In the genomic region with DNA sequence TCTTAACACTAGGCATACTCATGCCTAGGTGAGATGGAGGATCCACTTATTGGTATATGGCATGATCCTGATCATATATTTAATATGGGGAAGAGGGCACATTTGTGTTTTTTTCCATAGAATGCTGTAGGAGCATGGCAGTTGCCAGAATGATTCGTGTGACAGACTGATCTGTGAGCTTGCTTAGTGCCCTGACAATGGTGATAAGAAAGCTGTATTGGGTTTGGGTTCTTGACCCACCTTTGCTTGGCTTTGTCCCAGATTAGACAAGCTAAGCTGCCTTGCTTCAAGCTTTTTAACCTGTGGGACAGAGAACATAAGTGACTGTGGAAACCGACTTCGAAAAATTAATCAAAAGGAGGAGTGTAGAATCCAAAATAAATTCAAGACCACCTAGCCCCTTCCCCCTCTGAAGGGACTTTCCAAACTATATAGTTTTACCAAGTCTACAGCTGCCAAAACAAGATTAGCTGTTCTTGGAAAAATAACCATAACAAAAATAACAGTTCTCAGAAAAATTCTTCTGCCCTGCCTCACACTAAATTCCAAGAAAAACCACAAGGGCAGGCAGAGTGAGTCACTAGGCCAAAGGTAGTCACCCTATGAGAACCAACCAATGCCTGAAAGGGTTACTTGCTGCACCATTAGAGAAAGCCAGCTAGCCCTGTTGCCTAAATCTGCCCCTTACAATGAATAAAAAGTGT, we compare ENCODE assay signal across 17 mouse cellular contexts.
DNase-seq lines count a peak whose midpoint lies in the region; TF ChIP-seq lines count a peak whose summit lies in the region.
"Had no signal": no experiment of that assay in that cellular context is flagged by ENCODE, and none has a peak within 500 bp of the region (broad histone marks: within the 10 kb centered on the region; RNA-seq: fewer than 3 reads in every experiment).

No protein-coding gene starts in this region.

- TF ChIP-seq RAD21 in MEL (IDR thresholded peaks at IDR 0.05; ENCODE audit: low read depth, low read length): no peak

- peak overlapping the region; percentile 85 for H3K27ac ChIP-seq in MEL (ENCODE audit: control insufficient read depth, low read depth, low read length)
- H3K27ac ChIP-seq in embryonic fibroblast, embryonic 13.5 days (ENCODE audit: insufficient read depth, low read length): peak overlapping the region; percentile 91
- H3K27ac ChIP-seq: limb, embryonic 15.5 days had no signal

- peaks cover 0 to 19% of the 10 kb centered on the region in 2 experiments; a peak in 3 of 4 replicates for H3K4me1 ChIP-seq in MEL (ENCODE audit: control insufficient read depth in 1 of 2, insufficient read depth in 2 of 2, low read length in 2 of 2)
- peaks cover 2% of the 10 kb centered on the region; the same call in 1 of the 2 replicates for H3K4me1 ChIP-seq in embryonic fibroblast, embryonic 13.5 days (ENCODE audit: control insufficient read depth, insufficient read depth, low read length)
- H3K4me1 ChIP-seq: limb, embryonic 15.5 days had no signal

- no peak for TF ChIP-seq CTCF in MEL (IDR thresholded peaks at IDR 0.05 in 2 of 3, conservative IDR thresholded peaks at IDR 0.05 in 1 of 3; ENCODE audit: control insufficient read depth in 1 of 3, insufficient read depth in 1 of 3, low read depth in 2 of 3, low read length in 3 of 3, poor library complexity in 1 of 3, severe bottlenecking in 1 of 3)
- no peak for TF ChIP-seq CTCF in embryonic fibroblast, embryonic 13.5 days (IDR thresholded peaks at IDR 0.05; ENCODE audit: borderline replicate concordance, insufficient read depth, low read length)

- H3K36me3 ChIP-seq in MEL (ENCODE audit: control insufficient read depth in 1 of 2, insufficient read depth in 2 of 2, low read length in 2 of 2) (peaks cover 0 to 17% of the 10 kb centered on the region in 2 experiments; a peak in 2 of 4 replicates), myocyte (ENCODE audit: control insufficient read depth, insufficient read depth) (no peaks in the 10 kb centered on the region)
- H3K36me3 ChIP-seq: limb, embryonic 15.5 days had no signal

- TF ChIP-seq POLR2A in MEL (IDR thresholded peaks at IDR 0.05; ENCODE audit: control insufficient read depth in 1 of 2, insufficient read depth in 1 of 2, low read depth in 1 of 2, low read length in 2 of 2, poor library complexity in 1 of 2) (no peak), myocyte (IDR thresholded peaks at IDR 0.05; ENCODE audit: insufficient read length, low read depth) (no peak)
- no peak for TF ChIP-seq POLR2A in embryonic fibroblast, embryonic 13.5 days (IDR thresholded peaks at IDR 0.05; ENCODE audit: low read depth, low read length)

- no peaks in the 10 kb centered on the region for H3K9me3 ChIP-seq in MEL (replicated peaks; ENCODE audit: insufficient read depth, low read length)
- H3K9me3 ChIP-seq: limb, embryonic 15.5 days; megakaryocyte, embryonic 14.5 days had no signal

- no peak overlapping the region for H3K9ac ChIP-seq in MEL (ENCODE audit: control insufficient read depth, low read depth, low read length, poor library complexity, severe bottlenecking)
- H3K9ac ChIP-seq: limb, embryonic 15.5 days had no signal

- H3ac ChIP-seq in myocyte (ENCODE audit: control insufficient read depth, insufficient read length): no peak overlapping the region

- H3K4me2 ChIP-seq in myocyte (ENCODE audit: low read depth): peak overlapping the region; percentile 14
- H3K4me2 ChIP-seq: limb, embryonic 15.5 days had no signal

- H3K79me2 ChIP-seq in MEL (ENCODE audit: control insufficient read depth, insufficient read depth, low read length, poor library complexity): no peaks in the 10 kb centered on the region
- H3K79me2 ChIP-seq in myocyte (ENCODE audit: control insufficient read depth, insufficient read depth): no peaks in the 10 kb centered on the region

- H3K27me3 ChIP-seq in MEL (ENCODE audit: control insufficient read depth in 1 of 2, insufficient read depth in 2 of 2, low read length in 2 of 2) (no peaks in the 10 kb centered on the region), myocyte (ENCODE audit: control insufficient read depth, insufficient read depth, insufficient read length) (no peaks in the 10 kb centered on the region)
- H3K27me3 ChIP-seq: limb, embryonic 15.5 days; megakaryocyte, embryonic 14.5 days had no signal

- DNase-seq in 416B (ENCODE audit: low read depth) (peak; percentile 11), MEL (ENCODE audit: low read depth, low spot score) (peak; percentile 74)
- DNase-seq in cerebellum, adult 9-10 months: no peak
- DNase-seq in kidney, postnatal 25 days: no peak
- no peak for DNase-seq in cerebellum, postnatal 10 days
- DNase-seq: adrenal gland, postnatal 25 days; cerebellum, adult 18-20 months; gastrocnemius, postnatal 10 days; kidney, adult 8-10 months; kidney, postnatal 14 days; midbrain, embryonic 14.5 days; right cerebral cortex, postnatal 25 days had no signal

- H3K4me3 ChIP-seq in MEL (ENCODE audit: control insufficient read depth in 1 of 2, insufficient read depth in 1 of 2, low read depth in 2 of 2, low read length in 2 of 2): no peak overlapping the region
- no peak overlapping the region for H3K4me3 ChIP-seq in embryonic fibroblast, embryonic 13.5 days (ENCODE audit: insufficient read depth, low read length)
- no peak overlapping the region for H3K4me3 ChIP-seq in myocyte
- H3K4me3 ChIP-seq: erythroblast, embryonic 14.5 days; limb, embryonic 15.5 days; megakaryocyte, embryonic 14.5 days had no signal

- TF ChIP-seq EP300 in MEL (IDR thresholded peaks at IDR 0.05; ENCODE audit: low read depth in 1 of 2, low read length in 2 of 2): peak in 1 of 2 experiments; percentile 69; a peak in 3 of 4 replicates

TF ChIP-seq in MEL, 35 proteins besides CTCF, POLR2A, EP300 and RAD21 (continues in another document):
- TF ChIP-seq E2F4 (IDR thresholded peaks at IDR 0.05; ENCODE audit: borderline replicate concordance, low read depth, low read length): 0 out of 2 replicates have a peak, but pooled peaks have one; percentile 18
- TF ChIP-seq ETS1 (IDR thresholded peaks at IDR 0.05; ENCODE audit: low read depth, low read length): peak; percentile 61; the same call in 1 of the 2 replicates
- TF ChIP-seq GABPA (IDR thresholded peaks at IDR 0.05; ENCODE audit: low read depth, low read length): no peak
- TF ChIP-seq CHD2 (IDR thresholded peaks at IDR 0.05; ENCODE audit: low read length): no peak
- peak; percentile 69; the same call in 1 of the 2 replicates for TF ChIP-seq JUND (IDR thresholded peaks at IDR 0.05; ENCODE audit: low read depth, low read length)
- TF ChIP-seq TCF12 (IDR thresholded peaks at IDR 0.05; ENCODE audit: low read depth, low read length): no peak
- no peak for TF ChIP-seq ZKSCAN1 (IDR thresholded peaks at IDR 0.05; ENCODE audit: low read depth, low read length)
- no peak for TF ChIP-seq POLR2AphosphoS5 (IDR thresholded peaks at IDR 0.05; ENCODE audit: borderline replicate concordance, low read depth, low read length)
- TF ChIP-seq NELFE (IDR thresholded peaks at IDR 0.05; ENCODE audit: low read depth, low read length): no peak
- no peak for TF ChIP-seq MAFK (IDR thresholded peaks at IDR 0.05; ENCODE audit: borderline replicate concordance, low read depth, low read length)
- TF ChIP-seq ELF1 (IDR thresholded peaks at IDR 0.05; ENCODE audit: low read depth, low read length): no peak
- TF ChIP-seq MYB (IDR thresholded peaks at IDR 0.05; ENCODE audit: low read depth, low read length): 0 out of 2 replicates have a peak, but pooled peaks have one; percentile 22
- TF ChIP-seq TAL1 (IDR thresholded peaks at IDR 0.05; ENCODE audit: low read length): peak; percentile 68
- TF ChIP-seq ZMIZ1 (IDR thresholded peaks at IDR 0.05; ENCODE audit: low read depth, low read length): no peak
- no peak for TF ChIP-seq POLR2AphosphoS2 (IDR thresholded peaks at IDR 0.05; ENCODE audit: low read length)
- no peak for TF ChIP-seq MXI1 (IDR thresholded peaks at IDR 0.05; ENCODE audit: low read depth, low read length)
- TF ChIP-seq USF2 (IDR thresholded peaks at IDR 0.05; ENCODE audit: borderline replicate concordance in 1 of 2, insufficient read depth in 1 of 2, low read depth in 1 of 2, low read length in 2 of 2): no peak
- no peak for TF ChIP-seq SMC3 (IDR thresholded peaks at IDR 0.05; ENCODE audit: low read depth, low read length)

TF ChIP-seq in myocyte, 11 proteins besides CTCF, POLR2A, EP300 and RAD21:
- no peak for TF ChIP-seq SRF (IDR thresholded peaks at IDR 0.05; ENCODE audit: control insufficient read depth, insufficient read length, low read depth)
- no peak for TF ChIP-seq MYOD1 (IDR thresholded peaks at IDR 0.05; ENCODE audit: control insufficient read depth in 1 of 3, insufficient read length in 2 of 3, low read depth in 2 of 3)
- TF ChIP-seq MYOG (IDR thresholded peaks at IDR 0.05; ENCODE audit: control insufficient read depth in 1 of 3, insufficient read depth in 1 of 3, insufficient read length in 2 of 3, low read depth in 2 of 3): no peak
- no peak for TF ChIP-seq E2F4 (IDR thresholded peaks at IDR 0.05; ENCODE audit: insufficient read depth)
- no peak for TF ChIP-seq TCF3 (IDR thresholded peaks at IDR 0.05; ENCODE audit: insufficient read length, low read depth)
- no peak for TF ChIP-seq MAX (IDR thresholded peaks at IDR 0.05; ENCODE audit: low read depth)
- TF ChIP-seq USF1 (IDR thresholded peaks at IDR 0.05; ENCODE audit: low read depth): no peak
- no peak for TF ChIP-seq TCF12 (IDR thresholded peaks at IDR 0.05; ENCODE audit: insufficient read depth, poor library complexity, severe bottlenecking)
- no peak for TF ChIP-seq POLR2AphosphoS2 (IDR thresholded peaks at IDR 0.05; ENCODE audit: insufficient read length, low read depth)
- TF ChIP-seq REST (IDR thresholded peaks at IDR 0.05; ENCODE audit: insufficient read depth, insufficient read length): no peak
- no peak for TF ChIP-seq CEBPB (IDR thresholded peaks at IDR 0.05; ENCODE audit: insufficient read depth, poor library complexity, severe bottlenecking)
TF ChIP-seq in myocyte: peak in this region for 0.

Comparison
In these comparisons a context has a peak if more than half of its experiments do, and no peak if none do; other contexts are left out.
1. DNase-seq: peak in 416B (single experiment) and MEL (single experiment); none in cerebellum, adult 9-10 months (single experiment), kidney, postnatal 25 days (0 of 2) and cerebellum, postnatal 10 days (0 of 2).